Mouse (Mus musculus) activated CD4-positive, CD25-positive, alpha-beta regulatory T cell, adult 4 months (primary cell): ENCODE measurements around the gene Cep83. TPM values are rescaled to one million over a fixed set of nuclear protein-coding genes. Genes with fewer than 3 reads are reported as not detected.
A peak's percentile ranks its signal among the peaks of the same experiment; 100 is the strongest.

ENCODE experiments used
- ATAC-seq: one replicate; pipeline ENCODE4 v1.8.0; 2017
- polyA plus RNA-seq, 2 experiments: library from polyadenylated mRNA; unstranded; fragments of 100-300 nt; shearing (Covaris generic); gene quantifications; one replicate each; pipeline ENCODE4 v1.2.1; 2017

The Cep83 gene
- polyA plus RNA-seq, 2 experiments from 2014 or later = 14.3 to 25.1 TPM

GRCm38 (mm10) chr10:94827890-94828733, 139.7 kb downstream of the Cep83 start:
- ATAC-seq = peak; percentile 91

- ATAC-seq = peak; percentile 0
Measured at GRCm38 (mm10) chr10:94828734-94829230, 140.3 kb downstream of the Cep83 start.

- peak; percentile 48 for ATAC-seq
Measured at GRCm38 (mm10) chr10:94829407-94829806, 141.0 kb downstream of the Cep83 start.

GRCm38 (mm10) chr10:94835874-94836273, 147.4 kb downstream of the Cep83 start:
- ATAC-seq = no peak
